Mouse (Mus musculus) adrenal gland (tissue): ENCODE results near the gene Adamtsl1.

Experiments
- intact Hi-C: fragments of 180-260 bp; cut with DNase I; formaldehyde crosslinking; loops from one replicate; pipeline ENCODE4 v1.15.1; 2025

The Adamtsl1 gene

DNA sequence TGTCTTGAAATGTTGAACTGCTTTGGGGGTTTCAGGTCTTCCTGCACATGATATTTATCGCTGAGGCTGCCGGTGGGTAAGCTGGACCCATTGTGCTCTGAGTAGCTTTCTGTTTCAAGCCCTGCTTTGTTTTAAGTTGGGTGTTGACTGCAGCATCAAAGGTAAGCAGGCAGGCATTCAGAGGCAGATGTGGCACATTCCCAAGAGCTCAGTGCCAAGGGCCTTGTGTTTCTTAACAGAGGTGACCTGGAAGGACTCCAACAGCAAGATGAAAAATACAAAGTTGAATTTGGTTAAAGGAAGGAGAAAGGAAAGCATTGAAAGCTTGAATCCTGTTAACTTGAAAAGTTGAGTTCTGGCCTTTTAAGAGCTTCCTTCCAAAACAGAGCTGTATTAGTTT is 402.1 kb downstream of the Adamtsl1 start:
- intact Hi-C loops, result no loop called here

DNA sequence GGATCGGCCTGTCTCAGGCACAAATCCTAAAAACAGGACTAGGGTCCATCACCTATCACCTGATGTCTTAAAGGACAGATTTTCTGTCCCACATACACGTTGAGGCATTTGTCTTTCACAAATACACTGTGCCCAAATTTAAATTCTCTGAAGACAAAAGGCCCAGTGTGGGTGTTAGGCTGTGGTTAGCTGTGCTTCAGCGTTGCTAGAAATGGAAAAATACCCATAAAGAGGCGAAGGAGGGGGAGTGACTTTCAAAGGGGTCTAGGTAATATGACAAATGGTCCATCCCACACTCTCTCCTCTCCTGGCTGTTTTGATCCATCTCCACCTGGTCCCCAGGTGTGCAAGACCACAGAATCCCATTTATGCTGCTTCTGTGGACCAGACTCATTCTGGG is 404.4 kb downstream of the Adamtsl1 start:
- intact Hi-C loops, result no loop called here

DNA sequence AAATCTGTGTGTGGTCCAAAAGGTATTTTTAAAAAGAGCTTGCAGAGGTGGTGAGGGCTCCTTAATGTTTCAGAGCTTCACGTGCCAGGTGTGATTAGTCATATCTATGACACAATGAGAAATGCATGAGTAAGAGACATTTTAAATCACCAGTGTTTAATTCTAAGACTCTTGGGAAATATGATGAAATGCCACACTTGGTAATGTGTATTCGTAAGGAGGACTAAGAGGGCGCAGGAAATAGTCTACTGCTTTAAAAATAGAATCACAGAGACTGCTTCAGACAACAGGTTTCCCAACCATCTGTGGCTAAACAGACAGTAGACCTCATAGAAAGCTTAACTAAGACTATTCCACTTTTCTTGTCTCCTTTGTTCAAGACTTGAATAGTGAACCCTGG is 406.5 kb downstream of the Adamtsl1 start:
- intact Hi-C loops, result no loop called here

DNA sequence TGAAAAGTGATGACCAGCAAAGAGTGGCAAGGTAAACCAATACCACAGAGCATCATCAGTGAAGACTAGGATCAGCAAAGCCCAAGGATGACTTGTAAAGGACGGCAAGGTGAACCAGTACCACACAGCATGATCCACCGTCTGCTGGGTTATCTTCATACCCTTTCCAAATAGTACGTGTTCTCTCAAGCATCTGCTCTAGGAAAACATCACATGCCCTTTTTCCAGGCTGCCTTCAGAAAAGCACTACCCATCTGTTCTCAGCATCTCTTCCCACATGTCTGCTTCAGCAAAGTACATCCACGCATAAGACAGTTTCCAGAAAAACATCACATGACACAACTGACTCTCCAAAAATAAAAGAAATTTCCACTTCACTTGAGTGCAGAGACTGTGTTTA is 408.8 kb downstream of the Adamtsl1 start:
- intact Hi-C loops, result no loop called here

DNA sequence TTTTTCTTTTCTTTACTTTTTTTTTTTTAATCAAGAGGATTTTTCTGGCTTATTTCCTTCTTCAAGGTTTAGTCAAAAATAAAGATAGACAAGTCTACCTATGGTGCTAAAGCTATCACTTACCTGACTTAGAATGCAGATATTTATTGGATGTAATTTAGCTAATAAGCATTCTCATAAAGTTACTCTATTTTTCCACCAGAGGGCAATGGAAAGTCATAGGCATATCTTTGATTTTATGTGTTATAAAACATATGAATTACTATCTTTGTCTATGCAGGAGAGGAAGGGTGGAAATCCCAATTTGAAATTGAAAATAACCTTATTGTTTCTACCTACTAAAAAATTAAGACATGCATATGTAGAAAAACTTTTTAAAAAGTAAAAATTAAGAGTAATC is 418.2 kb downstream of the Adamtsl1 start:
- intact Hi-C loops, result loop anchor here (10.0 kb wide), 1 partner anchor 613 kb away; no protein-coding TSS in a partner anchor

DNA sequence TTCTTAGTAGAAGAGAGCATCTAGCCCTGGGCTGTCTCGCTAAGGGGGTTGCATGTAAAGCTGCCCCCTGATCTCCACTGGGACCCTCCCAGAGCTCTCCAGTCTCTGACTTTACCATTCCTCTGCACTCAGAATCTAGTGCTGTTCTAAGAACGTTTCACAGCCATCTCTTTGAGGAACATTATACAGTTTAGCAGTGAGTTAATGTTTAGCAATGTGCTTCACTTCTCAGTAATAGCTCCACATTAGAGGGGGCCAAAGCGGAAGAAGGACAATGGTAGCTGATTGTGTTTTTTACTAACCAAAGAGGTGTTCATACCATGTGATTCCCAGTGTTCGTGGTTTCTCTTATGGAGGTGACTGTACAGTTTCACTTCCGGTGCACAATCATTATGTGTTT is 425.5 kb downstream of the Adamtsl1 start:
- intact Hi-C loops, result loop anchor here (5.0 to 10.0 kb wide), 2 partner anchors 78 to 605 kb away; no protein-coding TSS in a partner anchor

DNA sequence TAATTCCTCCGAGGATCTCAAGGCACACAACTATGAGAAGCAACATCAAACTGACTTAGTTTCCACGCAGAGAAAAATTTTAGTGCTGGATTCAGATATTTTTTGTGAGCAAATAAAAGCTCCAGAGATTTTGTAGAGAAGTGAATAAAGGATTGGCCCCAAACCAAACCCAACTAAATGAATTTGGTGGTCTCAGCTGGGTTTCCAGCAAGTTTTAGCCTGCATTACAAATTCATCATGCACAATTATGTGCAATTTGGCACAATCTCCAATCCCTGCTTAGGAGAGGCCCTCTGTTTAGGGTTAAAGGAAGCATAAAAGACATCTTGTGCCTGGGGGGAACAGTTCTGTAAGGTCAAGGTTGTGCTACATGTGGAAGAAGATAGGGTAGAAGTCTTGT is 427.9 kb downstream of the Adamtsl1 start:
- intact Hi-C loops, result no loop called here

DNA sequence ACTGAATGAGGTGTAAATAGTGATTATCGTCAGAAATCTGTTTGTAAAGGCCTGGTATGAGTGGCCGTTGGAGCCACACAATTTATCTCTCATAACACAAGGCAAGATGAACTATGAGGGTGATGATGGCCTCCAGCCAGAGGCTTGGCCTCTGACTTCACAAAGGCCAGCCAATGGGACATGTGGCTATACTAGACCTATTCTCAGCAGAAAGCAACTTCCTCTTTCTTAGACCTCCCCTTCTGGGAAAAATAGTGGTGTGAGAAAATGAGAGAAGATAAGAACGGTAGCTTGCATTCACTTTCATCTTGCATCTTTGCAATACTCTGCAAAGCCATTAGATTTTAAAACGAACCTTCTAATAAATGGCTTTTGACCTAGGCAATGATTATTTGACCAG is 439.6 kb downstream of the Adamtsl1 start:
- intact Hi-C loops, result no loop called here

DNA sequence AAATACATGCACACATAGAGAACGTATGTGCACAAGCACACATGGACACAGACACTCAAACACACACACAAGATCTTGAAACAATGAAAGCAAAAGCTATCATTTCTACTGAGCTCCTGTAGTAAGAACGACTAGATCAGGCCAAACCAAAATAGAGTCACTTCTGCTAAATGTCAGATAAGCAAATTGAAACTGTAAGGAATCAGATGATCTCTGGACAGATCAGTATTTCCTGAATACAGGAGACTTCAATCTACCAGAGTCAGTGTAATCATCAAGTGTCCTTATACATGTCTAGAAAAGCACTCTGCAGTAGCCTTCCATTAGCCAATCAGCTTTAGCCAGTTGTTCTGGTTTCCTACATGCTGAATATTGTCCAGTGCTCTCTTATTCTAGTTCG is 441.4 kb downstream of the Adamtsl1 start:
- intact Hi-C loops, result no loop called here

DNA sequence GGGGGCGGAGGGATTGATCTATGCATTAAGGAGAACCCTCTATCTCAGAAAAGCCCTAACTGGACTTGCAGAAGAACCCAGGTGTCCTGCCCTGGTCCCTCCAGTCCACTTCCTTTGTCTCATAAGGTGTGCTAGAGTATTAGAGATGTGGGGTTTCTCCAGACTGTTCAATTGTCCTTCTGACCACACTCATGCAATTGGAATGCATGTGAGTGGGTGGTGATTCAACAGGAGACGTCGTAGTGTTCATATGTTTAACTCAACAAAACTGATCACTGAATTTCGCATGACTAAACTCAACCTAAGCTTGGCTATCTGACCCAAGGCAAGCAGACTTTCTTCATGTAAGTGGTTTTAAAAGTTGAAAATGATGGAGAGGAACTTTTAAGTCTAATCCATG is 443.3 kb downstream of the Adamtsl1 start:
- intact Hi-C loops, result no loop called here

DNA sequence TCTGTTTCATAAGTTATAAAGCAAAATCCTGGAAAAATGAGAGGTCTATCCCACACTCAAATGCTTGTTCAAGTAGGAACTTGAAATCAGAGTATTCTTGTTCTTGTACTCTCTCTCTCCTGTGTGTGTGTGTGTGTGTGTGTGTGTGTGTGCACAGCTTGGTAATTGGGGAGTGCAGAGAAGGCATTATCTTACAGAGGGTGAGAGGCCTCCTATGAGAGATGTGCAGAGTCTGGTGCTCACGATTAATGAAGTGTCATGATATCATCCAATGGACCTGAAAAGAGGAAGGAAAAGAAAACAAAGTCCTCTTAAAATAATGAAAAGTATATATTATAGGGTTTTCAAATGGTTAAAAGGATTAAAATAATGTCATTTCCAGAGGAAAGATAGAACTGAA is 443.9 kb downstream of the Adamtsl1 start:
- intact Hi-C loops, result no loop called here

DNA sequence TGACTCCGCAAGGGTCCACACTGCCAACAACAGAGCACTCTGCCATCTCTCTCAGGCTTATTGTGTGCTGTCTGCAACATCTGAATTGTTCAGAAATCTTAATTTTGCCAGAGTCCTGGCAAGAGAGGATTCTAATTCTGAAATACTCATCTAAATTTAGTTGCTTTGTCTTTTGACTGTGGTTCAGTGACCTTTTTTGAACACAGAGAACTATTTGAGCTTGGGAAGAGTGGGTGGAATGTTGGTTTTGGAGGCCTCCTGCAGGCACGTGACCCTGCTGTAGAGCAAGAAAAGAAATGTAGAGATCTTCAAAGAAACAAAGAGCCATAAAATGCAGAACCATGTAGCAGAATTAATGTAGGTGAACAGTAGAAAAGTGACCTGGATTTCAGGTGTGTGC is 445.0 kb downstream of the Adamtsl1 start:
- intact Hi-C loops, result no loop called here

DNA sequence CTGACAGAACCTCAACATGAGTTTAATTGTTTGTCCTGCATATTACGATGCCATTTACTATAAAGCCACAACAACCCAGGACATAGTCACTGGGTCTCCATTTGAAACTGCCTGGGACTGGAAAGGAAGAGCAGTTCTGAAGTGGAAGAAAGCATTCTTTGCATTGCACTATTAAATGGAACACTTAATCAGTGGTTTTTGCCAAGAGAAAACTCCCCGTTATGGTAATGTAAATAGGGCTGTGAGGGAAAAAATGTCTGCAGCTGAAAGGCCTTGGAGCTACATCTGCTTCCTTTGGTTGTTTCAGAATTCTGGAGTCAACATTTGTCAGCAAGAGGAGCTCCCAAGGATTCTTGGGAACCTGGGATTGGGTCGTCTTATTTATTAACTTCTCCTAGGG is 462.2 kb downstream of the Adamtsl1 start:
- intact Hi-C loops, result no loop called here

DNA sequence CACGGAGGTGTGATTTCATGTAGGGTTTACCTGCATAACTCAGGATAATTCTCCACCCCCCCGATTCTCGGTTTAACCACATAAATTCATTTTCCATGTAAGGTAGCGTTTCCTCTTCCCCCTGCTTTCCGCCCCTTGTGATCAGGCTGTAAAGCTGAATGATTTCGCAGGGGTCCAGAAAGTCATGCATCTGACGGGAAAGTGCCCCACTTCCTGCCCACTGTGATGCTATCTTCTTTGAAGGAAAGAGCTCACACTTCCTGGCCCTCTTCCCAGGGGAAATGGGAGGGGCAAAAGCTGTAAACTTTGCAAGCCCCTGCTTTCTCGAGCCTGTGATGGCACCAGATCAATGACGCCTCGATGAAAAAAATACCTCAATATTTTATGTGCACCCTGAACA is 465.2 kb downstream of the Adamtsl1 start:
- intact Hi-C loops, result no loop called here

DNA sequence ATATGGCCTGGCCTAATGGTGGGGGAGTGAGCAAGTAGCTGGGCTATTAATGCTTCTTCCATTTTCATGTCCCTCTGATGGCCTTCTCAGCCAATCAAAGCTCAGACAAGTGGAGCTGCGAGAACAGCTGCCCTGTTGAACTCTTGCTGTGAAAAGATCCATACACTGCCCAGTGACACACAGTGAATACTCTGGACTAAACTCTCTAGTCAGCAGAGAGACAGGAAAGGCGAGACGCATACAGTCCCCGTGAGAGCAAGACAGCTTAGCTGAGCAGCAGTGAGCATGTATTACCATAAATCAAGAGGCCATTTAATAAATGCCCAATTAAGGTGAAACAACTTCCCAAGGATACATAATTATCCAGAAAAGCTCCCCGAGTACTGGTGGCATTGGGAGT is 492.6 kb downstream of the Adamtsl1 start:
- intact Hi-C loops, result no loop called here

DNA sequence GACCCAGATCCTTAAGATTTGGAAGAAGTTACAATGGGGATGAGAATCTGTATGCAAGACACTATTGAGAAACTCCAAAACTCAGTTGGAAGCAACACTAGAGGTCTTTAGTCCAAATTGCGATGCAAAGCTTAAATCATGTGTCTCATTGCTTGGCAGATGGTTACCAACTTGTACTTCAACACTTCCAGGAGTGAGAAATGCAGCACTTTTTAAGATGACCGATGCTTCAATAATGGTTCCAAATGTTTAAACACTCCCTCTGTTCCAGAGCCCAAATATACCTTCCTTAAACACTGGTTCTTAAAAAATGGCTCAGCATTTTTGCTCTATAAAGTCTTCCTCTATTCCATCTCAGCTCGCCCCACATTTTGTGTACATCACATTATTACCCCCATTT is 499.7 kb downstream of the Adamtsl1 start:
- intact Hi-C loops, result no loop called here

DNA sequence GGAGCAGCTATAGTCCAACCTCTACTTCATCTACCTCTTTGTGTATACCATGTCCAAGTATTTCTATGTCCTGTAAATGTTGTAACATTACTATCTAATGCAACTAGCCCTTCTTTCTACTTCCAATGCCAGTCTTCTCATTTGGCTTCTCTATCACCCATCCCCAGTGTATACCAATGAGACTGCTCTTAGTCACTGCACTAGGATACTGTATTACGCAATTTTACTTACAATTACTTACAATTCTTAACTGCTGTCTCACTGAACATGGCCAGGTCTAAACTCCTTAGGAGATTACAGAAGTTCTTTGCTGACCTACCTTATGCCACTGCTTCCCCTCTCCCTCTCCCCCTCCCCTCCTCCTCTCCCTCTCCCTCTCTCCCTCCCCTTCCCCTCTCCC is 505.0 kb downstream of the Adamtsl1 start:
- intact Hi-C loops, result loop anchor here (5.0 kb wide), 1 partner anchor 82 kb away; no protein-coding TSS in a partner anchor

DNA sequence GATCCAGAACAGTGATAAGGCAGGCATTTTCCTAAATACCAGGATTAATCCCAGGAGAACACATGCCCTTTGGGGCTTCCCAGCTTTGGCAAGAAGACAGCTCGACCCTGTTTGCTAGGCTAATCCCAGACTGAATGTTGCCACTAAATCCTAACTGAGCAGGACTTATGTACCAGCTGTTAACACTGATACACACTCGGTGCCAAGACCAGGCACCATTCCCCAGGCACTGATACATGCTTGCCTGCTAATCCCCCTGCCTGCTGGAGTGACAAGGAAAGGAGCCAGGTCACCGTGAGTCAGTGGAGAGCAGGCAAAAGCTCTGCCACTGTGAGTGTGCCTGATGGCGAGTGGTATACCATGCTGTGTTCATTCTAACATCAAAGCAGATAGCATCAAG is 505.6 kb downstream of the Adamtsl1 start:
- intact Hi-C loops, result loop anchor here (5.0 kb wide), 1 partner anchor 82 kb away; no protein-coding TSS in a partner anchor

DNA sequence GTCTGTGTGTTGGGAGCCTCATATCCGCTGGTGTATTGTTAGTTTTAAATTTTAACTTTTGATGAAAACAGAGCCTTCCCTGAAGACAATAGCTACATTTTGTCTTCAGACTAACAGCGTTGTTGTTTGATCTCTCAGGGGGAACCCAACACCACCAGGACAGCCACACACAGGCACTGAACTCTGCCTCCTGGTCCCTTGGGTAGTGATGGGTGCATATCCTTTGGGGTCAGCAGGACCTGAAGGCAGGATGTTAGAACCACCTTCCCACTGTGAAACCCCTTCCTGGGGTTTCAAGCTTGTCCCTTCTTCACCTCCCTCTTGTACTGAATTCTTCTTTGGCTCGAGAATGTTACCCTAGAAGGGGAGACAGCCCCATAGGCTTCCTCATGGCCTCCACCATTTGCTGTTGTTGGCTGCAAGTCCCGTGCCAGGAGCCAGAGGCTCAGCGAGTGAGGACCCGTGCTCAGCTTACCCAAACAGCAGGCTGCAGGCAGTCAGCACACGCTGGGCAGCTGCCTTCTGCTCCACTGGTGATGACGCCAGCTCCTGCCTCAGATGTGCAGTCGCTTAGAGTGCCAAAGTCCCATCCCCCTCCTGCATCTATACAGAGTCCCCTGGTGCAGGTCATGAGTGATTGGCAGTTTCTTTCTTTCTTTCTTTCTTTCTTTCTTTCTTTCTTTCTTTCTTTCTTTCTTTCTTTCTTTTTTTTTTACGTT is 506.6 kb downstream of the Adamtsl1 start:
- intact Hi-C loops, result loop anchor here (5.0 to 10.0 kb wide), 2 partner anchors 183 to 524 kb away; no protein-coding TSS in a partner anchor

DNA sequence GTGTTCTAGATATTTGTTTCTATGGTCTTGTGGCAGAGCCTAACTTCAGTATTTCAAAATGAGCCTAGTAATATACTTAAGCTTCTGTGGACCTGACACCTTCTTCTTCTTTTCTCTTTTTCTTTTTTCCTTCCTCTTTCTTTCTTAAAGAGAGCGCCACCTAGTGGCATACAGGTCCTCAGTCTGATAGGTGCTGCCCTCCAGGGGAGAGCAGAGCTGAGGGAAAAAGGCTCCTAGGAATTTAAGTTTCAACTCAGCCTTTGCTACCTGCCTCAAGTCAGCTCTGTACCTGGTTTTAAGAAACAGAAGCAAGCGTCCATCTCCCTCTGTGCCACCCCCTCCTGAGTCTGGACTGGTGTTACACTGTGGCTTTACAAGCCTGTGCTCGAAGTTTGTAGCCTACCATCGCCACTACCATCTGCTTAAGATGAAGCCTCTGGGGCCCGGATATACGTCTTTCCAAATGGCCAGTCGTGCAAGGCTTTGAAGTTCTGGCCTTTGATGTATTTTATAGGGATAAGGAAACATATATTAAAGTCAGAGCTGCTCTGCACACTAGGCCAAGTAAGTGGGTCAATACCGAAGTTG is 510.7 kb downstream of the Adamtsl1 start:
- intact Hi-C loops, result loop anchor here (5.0 to 10.0 kb wide), 2 partner anchors 187 to 520 kb away; no protein-coding TSS in a partner anchor

DNA sequence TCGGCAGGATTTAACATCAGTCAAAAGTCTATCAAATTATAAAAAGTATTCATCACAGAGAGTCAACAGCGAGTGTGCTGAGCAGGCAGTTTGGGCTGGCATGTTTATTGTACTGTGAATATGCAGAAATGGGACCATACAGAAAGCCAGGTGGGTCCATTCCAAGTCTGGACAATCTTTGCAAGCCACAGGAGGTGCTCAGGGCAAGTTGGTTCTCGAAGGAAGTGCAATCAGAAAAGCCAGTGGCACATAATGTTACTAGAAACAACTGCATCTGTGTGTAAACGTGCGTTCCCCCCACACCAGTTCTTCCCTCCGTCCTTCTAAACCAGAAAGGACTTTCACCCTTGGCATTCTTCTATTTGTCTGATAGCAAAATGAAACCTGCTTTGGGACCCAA is 515.5 kb downstream of the Adamtsl1 start:
- intact Hi-C loops, result loop anchor here (10.0 kb wide), 1 partner anchor 515 kb away; no protein-coding TSS in a partner anchor

DNA sequence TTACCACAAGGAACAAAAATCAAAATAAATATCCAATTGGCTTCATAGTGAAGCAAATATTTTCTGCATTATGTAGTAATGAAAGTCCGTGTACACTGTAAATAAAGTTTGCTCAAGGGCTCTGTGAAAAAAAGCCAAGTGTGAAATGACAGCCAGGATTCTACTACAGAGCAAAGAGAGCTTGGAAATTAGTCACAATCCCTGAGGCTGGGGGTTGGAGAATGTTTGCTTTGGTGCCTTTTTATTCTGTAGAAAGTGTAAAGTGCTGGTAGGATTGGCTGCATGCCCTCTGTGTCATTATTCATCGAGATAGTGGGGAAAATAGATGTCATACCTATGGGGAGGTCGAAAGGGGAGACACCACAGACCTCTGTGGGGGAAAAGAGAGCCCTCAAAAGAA is 516.2 kb downstream of the Adamtsl1 start:
- intact Hi-C loops, result no loop called here

DNA sequence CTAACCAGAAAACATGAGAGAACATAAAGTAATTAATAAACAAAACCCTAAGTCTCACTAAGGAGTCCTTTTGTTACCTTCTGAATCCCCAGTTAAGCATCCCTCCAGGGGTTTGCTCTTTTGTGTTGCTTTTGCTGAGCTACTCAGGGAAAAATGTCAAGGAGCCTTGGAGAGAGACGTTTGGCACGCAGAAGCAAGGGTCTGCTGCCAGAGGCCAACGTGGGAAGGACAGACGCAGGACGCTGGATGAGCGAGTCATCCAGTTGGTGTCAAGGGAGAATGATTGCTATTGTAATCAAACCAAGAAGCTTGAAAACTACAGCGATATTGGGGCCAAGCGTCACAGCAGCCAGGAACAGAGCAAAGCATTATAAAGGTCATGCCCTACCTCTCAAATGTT is 517.1 kb downstream of the Adamtsl1 start:
- intact Hi-C loops, result no loop called here
